Mouse (Mus musculus) yolk sac, embryonic 10.5 days (tissue): ENCODE results near the gene Stoml2.

Experiments
- DNase-seq: peaks from one replicate; pipeline ENCODE4 v3.0.0-alpha.2; 2017; ENCODE audit warnings: low spot score

Gene Stoml2

GRCm38 (mm10) chr4:43038567-43039495, 7.3 kb upstream of the Stoml2 start:
- DNase-seq, result no peak

GRCm38 (mm10) chr4:43037860-43038566, 6.5 kb upstream of the Stoml2 start:
- DNase-seq, result no peak

GRCm38 (mm10) chr4:43036356-43036755, 4.8 kb upstream of the Stoml2 start:
- DNase-seq, result no peak

DNA sequence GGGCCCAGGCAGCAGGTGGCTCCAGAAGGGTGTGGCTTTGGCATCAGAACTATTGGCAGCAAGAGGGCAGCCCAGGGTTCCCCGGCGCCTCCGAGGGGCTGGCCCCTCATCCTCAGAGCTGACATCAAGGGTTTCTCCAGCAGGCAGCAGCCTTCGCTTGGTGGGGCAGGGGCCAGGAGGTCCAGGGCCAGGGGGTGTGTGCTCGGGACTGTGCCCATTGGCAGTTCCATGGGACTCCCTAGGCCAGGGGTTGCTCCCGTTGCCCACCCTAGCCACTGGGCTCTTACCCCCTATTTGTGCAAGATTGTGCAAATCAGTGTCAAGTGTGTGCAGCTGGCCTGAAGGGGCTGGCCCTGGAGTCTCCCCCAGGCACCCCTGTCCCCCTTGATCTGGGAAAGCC, 4.3 kb upstream of the Stoml2 start:
- no peak for DNase-seq

- no peak for DNase-seq
Observed at GRCm38 (mm10) chr4:43033481-43033880, 2.0 kb upstream of the Stoml2 start.

DNA sequence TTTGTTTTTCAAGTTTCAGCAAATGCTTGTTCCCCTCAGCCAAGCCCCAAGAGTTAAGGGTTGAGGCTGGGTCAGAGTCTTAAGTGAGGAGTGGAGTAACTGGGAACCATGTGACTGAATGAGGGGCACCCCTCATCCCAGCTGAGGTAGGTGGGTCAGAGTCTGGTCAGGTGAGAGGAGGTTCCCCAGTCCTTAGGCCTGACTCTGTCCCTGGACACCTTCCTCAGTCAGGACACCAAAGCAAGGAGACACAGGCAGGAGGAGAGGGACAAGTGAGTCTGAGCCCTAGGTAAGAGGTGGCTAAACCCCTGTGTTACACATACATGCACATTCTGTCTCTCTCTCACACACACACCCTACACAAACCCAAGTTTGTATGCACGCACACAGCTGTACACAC, 991 bp upstream of the Stoml2 start:
- no peak for DNase-seq

DNA sequence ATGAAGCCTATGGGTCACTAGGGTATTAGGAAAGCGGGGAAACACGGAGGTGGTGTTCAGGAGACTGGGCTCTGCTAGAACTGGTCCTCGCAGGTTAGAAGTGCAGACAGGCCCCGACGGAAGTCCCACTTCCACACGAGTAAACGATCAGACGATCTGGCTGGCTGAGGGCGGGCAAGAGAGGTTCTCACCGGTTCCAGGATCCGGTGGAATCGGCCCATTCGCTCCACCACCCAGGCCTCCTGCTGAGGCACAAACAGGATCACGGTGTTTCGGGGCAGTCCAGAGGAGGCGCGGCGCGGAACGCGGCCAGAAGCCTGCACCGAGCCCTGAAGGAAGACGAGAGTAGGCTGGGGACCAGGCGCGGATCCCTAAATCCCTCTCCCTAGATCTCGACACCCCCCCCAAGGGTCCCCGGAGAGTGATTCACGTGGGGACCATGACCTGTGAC, 705 bp downstream of the Stoml2 start:
- DNase-seq, result no peak

DNA sequence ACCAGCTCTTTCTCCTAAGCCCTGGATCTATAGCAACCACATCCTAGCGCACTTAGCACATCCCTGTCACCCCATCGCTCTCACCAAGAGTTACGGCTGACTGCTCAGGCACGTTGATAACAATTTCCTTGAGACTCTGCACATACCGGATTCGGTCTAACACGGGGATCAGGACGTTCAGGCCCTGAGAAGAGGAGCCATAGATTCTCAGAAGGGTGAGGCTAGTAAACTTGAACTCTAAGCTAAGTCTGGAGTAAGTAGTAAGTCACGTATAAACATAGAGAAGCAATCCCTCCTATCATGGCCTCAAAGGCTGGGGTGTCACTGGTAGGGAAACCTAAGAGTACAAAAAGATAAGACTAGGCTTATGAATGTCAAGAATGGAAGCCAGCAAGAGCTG, 1.2 kb downstream of the Stoml2 start:
- no peak for DNase-seq

DNA sequence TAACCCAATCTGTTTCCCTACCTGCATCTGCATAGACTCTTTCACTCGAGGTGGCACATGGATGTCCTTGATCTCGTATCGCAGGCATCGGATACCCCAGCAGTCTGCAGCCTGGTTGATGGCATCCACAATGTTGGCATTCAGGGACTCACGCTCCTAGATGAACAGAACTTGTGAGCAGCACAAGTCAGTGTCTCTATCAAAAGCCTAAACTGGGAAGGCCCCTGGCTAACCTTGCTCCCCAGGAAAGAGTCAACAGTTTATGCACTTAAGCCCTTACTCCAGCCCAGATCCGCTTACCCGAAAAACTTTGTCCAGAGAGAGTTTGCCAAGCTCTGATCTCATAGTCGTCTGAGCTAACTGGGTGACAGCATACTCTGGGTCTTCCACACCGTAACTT, 1.8 kb downstream of the Stoml2 start:
- DNase-seq, result no peak

DNA sequence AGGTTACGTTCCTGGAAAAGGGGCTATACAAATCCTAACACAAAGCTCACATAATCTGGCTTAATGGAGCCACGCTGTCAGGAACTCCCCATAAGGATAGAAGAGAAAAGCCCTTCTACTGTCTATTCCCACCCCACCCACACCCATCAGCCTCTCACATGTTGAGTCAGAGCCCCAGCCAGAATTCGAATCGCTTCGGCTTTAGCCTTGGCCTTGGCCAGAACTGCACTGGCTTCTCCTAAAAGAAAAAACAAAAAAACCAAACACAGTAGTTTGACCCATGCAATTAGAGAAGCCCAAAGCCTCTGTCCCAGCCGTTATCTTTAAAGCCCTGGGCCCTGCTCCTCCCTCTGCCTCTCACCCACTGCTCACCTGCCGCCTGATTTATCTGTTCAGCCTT, 2.4 kb downstream of the Stoml2 start:
- DNase-seq, result no peak

- DNase-seq, result peak; percentile 95
Observed at GRCm38 (mm10) chr4:43025084-43025960, 6.2 kb downstream of the Stoml2 start, which contains the start of gene Pigo. Gene Pigo, minus strand, starts transcription at chr4:43025819.

- DNase-seq, result no peak
Observed at GRCm38 (mm10) chr4:43024673-43025072, 6.8 kb downstream of the Stoml2 start.

- DNase-seq, result no peak
Observed at GRCm38 (mm10) chr4:43021341-43021740, 10.2 kb downstream of the Stoml2 start.

DNA sequence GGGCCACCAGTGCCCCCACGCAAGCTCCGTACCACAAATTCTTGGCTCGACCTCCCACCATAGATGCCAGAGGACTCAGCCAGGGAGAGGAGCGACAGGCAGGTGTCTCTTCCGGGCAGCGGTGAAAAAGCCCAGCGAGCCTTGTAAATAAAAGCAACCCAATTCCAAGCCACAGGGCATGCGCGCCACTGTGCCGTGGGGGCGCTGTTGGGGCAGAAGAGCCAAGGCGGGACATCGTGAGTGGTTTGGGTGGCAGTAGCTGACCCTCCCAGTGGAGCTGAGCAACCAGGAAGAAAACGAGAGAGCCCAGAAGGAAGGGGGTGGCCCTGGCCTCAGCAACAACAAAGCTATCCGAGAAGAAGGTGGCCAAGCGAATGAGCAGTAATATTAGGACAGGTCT, 10.6 kb downstream of the Stoml2 start:
- DNase-seq, result no peak

DNA sequence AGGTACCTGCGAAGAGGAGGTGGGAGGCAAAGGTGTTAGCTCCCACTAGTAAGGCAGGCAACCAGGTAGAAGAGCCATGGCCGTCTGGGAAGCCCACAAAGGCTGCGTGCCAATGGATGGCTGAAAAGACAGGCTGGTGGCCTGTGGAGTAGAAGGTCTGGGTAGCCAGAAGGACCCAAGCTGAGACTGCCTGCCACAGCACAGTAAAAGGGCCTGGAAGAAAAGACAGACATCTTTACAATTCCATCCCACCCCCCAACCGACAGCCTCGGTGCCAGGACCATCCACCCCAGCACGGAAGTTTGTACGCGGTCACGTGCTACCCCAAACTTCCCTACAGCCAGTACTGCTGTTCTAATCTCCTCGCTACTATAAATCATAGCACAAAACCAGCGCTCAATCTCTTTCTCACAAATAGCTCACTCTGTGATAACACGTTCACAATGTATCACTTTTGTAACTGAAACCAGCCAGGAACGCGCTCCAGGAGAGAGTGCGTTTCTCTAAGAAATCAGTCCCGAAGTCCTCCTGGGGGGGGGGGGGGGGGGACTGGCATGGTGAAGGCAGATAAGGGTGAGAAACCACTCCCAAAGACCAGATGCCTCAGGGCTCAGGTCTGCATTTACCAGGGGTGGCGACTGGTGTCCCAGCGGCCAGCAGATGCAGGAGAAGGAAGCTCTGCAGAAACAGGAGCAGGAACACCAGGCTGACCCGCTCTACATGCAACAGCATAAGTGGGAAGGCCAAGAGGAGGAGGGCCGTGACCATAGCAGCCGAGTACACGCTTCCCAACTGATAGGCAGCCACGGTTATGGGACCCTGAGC, 11.7 kb downstream of the Stoml2 start:
- DNase-seq, result no peak

GRCm38 (mm10) chr4:43019176-43019575, 12.3 kb downstream of the Stoml2 start:
- no peak for DNase-seq

DNA sequence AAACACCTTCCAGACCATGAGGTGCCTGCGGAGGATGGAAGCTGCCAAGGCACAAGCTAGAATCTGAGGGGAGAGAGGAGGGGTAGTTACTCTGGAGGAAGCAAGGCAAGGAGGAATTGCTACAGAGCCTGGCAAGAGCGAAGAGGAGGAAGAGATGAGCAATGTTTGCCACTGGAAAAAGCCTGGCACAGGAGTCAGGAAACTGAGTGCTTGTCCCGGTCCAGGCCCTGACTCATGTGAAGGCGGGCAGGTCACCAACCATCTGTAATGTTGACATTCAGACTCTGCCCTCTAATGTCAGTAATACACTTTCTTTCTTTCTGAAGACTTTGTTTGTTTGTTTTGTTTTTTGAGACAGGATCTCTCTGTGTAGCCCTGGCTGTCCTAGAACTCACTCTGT, 13.4 kb downstream of the Stoml2 start:
- no peak for DNase-seq

DNA sequence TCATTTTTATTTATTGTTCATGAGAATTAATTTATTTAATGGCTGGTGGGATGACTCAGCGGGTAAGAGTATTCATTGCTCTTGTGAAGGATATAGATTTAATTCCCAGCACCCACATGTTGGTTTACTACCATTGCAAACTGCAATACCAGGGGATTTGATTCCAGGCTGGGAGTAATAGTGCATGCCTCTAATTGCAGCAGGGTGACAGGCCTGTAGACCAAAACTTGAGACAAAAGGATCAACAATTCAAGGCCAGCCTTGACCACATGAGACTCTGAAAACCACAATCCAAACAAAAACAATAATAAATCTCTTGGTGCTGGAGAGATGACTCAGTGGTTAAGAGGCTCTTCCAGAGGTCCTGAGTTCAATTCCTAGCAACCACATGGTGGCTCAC, 19.4 kb downstream of the Stoml2 start:
- DNase-seq, result no peak

- peak; percentile 90 for DNase-seq
Observed at GRCm38 (mm10) chr4:43010161-43011038, 21.1 kb downstream of the Stoml2 start, which contains the start of gene Fancg. Gene Fancg, minus strand, starts transcription at chr4:43010506.

GRCm38 (mm10) chr4:43005765-43006164, 25.7 kb downstream of the Stoml2 start:
- DNase-seq, result no peak
